Mouse (Mus musculus) G1E-ER4 (cell line): ENCODE results near the gene Ptpn13. TPM values are rescaled to one million over a fixed set of nuclear protein-coding genes. Genes with fewer than 3 reads are reported as not detected.

Experiments used
- GATA1 ChIP-seq: IDR thresholded peaks from one replicate; pipeline ENCODE4 v1.8.0; 2012; ENCODE audit warnings: low read length, inconsistent platforms
- polyA plus RNA-seq: library from polyadenylated mRNA; stranded (reverse); fragments of >175 nt; gene quantifications from 2 replicates; pipeline ENCODE4 v1.2.3, GENCODE M21; 2012

Ptpn13 gene
- polyA plus RNA-seq, 1 experiment = not detected

DNA sequence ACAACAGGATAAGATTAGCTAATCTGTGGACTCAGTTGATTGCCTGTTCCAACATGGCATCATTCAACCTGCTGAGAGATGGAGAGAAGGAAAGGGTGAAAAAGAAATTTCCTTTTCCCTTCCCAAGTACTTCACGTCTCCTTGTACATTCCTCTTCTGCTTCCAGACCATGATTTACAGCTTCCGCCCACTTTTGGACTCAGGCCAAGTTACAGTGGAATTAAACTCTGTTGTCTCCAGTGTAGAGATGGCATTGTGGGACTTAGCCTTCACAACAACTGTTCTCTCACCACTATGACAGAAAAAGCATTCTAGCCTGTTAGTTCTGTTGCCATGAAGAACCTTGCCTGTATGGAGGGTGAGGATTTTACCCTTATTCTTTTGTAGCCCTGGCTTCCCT lies 19.1 kb upstream of the Ptpn13 start:
- TF ChIP-seq GATA1 = no peak

DNA sequence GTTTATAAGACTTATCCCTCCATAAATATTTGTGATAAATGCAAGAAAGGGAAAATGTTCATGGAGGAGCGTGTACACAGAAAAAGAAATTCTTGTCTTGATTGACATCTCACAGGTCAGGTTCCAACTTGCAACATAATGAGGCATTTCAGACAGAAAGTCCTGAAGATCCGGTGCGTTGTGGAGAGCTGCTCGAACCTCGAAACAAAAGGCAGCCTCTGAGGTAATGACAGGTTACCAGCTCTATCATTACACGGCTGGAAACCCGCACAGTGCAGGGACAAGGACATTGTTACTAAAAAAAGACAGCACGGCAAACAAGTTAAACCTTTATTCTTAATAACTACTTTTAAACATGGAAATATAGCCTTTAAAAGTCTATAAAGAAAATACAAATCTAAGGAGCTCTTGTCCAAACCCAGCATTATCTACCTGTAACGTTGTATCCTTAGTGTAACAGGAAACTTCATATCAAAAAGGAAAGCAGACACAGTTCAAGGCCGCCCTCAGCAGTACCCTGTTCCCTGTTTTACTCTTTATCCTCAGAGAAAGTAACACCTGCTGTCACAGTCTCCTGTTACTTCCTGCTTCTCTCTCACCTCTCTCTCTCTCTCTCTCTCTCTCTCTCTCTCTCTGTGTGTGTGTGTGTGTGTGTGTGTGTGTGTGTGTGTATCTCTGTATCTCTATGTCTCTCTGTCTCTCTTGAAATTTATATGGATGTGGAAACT lies 12.8 kb upstream of the Ptpn13 start:
- no peak for TF ChIP-seq GATA1

- no peak for TF ChIP-seq GATA1
Observed at GRCm38 (mm10) chr5:103414542-103414941, 10.4 kb upstream of the Ptpn13 start.

GRCm38 (mm10) chr5:103418009-103418408 lies 7.0 kb upstream of the Ptpn13 start:
- no peak for TF ChIP-seq GATA1

GRCm38 (mm10) chr5:103418886-103419285 lies 6.1 kb upstream of the Ptpn13 start:
- no peak for TF ChIP-seq GATA1

DNA sequence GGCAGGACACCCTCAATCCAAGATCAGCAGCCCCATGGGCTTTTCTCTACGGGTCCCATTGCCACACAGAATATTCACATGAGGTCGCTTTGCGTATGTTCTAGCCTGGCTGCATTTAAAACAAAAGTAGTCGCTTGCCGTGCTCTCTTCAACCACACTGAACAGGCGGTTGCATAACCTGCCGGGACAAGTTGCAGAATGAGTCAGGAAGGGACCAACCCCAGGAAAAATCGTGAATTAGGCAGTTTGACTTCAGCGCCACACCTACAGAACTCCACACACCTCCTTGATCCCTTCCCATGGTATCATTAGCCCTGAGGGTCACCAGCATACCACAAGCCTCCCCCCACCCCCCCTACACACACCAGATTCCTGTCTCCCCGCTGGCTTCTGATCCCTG lies 4.4 kb upstream of the Ptpn13 start:
- no peak for TF ChIP-seq GATA1

DNA sequence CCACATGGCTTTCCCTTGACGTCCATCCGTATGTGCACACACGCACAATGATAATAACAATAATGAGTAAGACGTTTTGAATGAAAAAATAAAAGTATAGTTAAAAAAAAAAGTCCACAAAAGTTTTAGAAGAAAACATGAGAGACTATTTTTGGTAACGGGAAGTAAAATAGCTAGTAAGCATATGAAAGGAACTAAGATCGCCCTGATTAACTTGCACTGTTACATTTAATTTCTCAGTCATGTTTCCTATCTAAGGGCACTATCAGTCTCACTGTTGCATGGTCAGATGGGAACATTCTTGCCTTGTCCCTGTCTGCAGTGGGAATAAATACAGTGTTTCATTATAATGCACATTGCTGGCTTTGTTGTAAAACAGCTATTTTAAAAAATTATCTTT lies 2.4 kb upstream of the Ptpn13 start:
- no peak for TF ChIP-seq GATA1

DNA sequence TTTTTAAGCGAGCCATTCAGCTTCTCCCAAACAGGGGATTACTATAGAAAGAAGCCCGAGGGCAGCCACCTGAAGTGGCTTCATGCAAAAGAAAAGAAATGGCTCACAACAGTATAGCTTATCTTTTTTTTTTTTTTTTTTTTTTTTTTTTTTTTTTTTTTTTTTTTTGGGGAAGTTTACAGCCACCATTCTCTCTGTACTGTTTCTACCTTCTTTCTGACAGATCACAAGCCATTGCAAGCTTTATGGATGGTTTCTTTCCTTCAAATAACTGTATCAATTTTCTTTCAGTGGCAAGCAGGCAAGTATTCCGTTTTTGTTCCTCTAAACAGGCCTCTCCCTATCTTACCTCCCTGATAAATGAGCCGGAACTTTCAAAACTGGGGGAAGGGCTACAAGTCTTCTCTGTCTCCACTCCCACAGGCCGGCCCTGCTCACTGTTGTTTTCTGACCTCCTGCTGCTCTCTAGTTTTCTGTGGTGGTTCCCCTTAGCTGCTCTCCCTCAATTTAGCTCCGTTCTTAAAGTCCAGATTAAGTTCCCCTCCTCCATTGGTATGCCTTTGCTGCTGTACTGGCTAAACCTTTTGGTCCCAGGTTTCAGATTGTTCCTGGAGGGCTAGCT lies 1.6 kb upstream of the Ptpn13 start:
- TF ChIP-seq GATA1 = no peak

DNA sequence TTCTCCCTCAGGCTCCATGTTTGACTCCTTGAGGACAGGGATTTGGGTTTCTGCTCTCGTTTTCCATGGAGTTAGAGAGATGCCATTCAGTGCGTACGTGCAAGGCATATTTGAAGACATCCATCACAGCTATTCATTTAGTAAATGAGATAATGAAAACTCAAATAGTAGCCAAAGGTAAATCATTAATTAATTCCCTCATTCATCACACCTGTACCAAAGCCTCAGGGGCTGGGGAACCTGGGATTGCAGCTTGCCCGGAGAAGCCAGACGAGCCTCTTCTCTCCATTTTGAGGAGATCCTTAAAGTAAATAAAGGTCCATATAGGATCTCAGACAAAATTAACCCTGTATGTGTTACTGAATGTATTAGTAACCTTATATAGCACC lies 1.1 kb upstream of the Ptpn13 start:
- TF ChIP-seq GATA1 = no peak

DNA sequence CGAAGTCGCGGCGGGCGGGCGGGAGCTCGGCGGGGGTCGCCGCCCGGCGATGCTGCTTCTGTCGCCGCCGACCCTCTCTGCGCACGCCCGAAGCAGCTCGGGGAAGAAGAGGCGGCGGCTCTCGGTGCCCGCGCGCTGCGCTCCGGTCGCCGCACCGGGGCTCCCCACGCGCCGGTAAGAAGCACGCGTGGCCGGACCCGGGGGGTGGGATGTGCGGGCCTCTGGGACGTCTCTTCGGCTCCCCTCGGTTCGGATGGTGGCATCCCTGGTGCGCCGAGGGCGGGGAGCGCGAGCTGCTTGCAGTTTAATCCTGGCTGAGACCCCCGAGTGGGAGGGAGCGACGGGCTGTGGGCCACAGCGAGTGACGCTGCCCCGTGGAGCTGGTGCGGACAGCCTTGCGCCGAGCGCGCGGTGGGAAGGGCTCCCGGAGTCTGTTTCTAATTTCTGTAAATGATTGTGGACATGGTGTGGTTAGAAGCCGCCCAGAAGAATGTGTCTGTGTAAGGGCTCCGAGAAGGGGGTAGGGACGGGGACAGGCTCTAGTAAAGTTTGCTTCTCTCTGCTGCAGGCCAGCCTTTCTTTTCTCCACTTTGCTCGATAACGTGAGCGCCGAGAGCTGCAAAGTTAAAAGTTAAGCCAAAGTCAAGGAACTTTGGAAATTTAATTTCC lies 505 bp downstream of the Ptpn13 start:
- no peak for TF ChIP-seq GATA1

DNA sequence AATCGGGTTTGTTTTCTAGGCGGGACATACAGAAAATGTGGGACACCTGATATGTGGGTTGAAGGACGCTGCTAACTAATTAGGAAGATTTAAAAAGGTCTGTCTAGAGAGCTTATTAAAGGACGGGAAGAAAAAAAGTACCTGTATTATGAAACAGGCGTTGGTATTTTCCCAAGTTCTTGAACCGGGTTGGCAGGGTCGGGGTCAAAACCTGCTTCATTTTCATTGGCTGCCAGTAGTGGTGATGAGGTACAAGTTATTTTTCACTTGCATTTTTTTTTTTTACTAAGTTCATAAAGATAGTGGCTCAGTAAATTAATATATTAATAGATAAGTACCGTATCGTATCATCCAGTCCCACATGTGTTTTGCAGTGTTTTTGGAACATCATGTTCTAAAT lies 1.3 kb downstream of the Ptpn13 start:
- no peak for TF ChIP-seq GATA1

DNA sequence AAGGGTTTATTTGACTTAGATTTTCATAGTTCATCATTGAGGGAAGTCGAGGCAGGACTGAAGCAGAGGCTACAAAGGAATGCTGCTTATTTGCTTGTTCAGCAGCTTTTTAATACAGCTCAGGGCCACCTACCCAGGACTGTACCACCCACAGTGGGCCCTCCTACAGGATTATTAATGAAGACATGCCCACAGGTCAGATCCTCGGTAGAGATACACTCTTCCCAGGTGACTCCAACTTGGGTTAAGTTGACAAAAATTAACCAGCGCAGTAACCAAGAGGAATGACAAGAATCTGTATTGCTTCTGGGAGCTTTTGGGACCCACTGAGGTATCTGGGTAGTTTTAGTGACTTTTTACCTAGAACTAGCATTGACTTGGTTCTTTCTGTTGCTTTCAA lies 6.0 kb downstream of the Ptpn13 start:
- TF ChIP-seq GATA1 = no peak

- no peak for TF ChIP-seq GATA1
Observed at GRCm38 (mm10) chr5:103431479-103431878, 6.5 kb downstream of the Ptpn13 start.

DNA sequence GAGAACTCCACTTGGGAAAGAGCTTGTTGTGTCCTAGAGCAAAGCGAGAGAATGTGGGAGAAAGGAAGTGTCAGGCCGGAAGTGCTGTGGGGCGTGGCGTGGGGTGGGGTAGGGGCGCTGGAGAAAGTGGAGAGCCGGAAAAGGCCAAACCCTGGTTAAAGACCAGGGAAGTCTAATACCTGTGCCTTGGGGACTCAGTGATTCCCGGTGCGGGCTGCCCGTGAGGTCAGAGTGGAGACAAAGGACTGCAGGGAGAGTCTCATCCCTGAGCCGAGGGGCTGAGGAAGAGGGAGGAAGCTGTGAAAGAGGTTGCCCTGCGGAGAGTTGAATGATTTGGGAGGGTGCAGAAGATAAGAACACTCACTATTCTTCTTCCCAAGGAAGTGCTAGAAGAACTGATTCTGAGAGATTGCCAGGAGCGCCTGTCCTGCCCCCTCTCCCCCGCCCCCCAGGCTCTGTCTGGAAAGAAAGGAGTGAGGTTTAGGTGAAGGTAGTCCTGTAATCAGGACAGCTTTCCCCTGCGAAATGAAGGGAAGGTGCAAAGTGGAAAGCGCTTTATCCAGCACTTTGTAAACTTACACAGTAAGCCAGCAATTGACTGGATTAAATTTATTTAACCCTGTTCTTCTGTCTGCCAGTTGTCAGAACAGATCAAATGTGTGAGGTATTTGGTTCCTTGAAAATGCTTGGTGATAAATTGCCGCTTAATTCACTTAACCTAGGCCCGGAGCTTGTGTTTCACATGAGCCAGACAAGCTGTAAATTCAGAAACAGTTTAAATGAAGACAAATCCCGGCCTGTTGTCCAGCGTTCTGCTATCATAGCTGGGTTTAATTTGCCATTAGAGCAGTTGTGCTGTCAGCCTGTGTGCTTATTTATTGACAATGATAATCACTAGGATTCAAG lies 11.3 kb downstream of the Ptpn13 start:
- TF ChIP-seq GATA1 = no peak

DNA sequence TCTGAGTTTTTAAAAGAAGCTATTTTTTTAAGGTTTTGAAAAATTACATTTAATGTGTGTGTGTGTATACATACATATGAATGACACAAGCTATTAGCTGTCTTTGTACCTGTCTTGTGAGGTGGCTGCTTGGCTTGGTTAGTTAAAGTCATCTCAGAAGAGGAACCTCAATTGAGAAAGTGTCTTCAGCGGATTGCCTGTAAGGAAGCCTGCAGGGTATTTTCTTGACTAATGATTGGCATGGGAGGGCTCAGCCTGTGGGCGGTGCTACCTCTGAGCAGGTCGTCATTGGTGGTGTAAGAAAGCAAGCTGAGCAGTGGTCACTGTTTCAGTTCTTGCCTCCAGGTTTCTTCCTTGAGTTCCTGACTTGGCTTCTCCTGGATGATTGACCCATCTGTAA lies 12.7 kb downstream of the Ptpn13 start:
- no peak for TF ChIP-seq GATA1

- TF ChIP-seq GATA1 = no peak
Observed at GRCm38 (mm10) chr5:103439171-103439570, 14.2 kb downstream of the Ptpn13 start.
